Mouse (Mus musculus): ENCODE data around the gene Gata2.
"Not testable (repeated sequence)": the region's sequence is repeated elsewhere in the genome, so short reads cannot be mapped to it uniquely, and the experiment has no call there.

The Gata2 gene

GRCm38 (mm10) chr6:88193433-88194052 lies at the start of gene Gata2:
Gene Gata2, plus strand, starts transcription at chr6:88193891.
- DNase-seq (ENCODE audit: low read depth, low spot score) = no peak

GRCm38 (mm10) chr6:88145793-88146192 lies 47.9 kb upstream of the Gata2 start:
- no peak for DNase-seq (ENCODE audit: low read depth, low spot score)

DNA sequence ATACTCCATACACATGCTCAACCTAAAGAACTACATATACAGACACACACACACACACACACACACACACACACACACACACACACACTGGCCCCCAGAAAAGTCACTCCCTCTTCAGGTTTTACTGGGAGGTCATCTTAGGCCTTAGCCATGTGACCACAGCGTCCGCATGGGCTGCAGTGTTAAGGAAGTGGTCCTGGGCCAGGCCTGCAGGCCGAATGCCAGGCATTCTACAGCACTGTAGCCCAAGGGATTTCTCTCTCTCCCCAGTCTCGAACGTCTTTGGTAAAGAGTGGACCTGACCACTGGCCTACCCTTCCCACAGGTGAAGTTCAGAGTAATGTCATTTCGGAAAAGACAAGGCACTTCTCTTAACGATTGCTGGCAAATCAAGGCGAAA lies 47.1 kb upstream of the Gata2 start:
- DNase-seq (ENCODE audit: low read depth, low spot score) = no peak

- no peak for DNase-seq (ENCODE audit: low read depth, low spot score)
Measured at GRCm38 (mm10) chr6:88147411-88148003, 46.2 kb upstream of the Gata2 start.

GRCm38 (mm10) chr6:88151335-88151734 lies 42.4 kb upstream of the Gata2 start:
- peak; percentile 20 for DNase-seq (ENCODE audit: low read depth, low spot score)

- DNase-seq (ENCODE audit: low read depth, low spot score) = no peak
Measured at GRCm38 (mm10) chr6:88152127-88152705, 41.5 kb upstream of the Gata2 start.

GRCm38 (mm10) chr6:88152979-88153378 lies 40.7 kb upstream of the Gata2 start:
- no peak for DNase-seq (ENCODE audit: low read depth, low spot score)

GRCm38 (mm10) chr6:88155614-88156013 lies 38.1 kb upstream of the Gata2 start:
- not testable (repeated sequence) for DNase-seq (ENCODE audit: low read depth, low spot score)

DNA sequence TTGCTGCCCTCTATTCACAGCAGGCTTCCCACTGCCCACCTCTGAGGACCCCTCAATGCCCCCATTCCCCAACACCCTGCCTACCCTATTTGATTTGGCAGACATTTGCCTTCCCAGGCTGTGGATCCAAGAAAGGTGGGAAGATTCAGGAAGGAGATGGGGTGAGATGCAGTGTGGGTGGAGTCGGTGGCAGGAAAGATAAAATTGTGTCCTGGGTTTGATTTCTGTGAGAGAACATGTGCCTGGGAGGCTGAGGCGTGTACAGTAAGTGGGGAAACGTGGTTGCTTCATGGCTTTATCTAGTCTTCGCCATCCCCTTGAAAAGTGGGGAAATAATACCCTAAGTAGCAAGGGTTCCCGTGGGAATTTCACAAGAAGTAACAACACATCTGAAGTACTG lies 34.9 kb upstream of the Gata2 start:
- no peak for DNase-seq (ENCODE audit: low read depth, low spot score)

- no peak for DNase-seq (ENCODE audit: low read depth, low spot score)
Measured at GRCm38 (mm10) chr6:88166054-88166453, 27.6 kb upstream of the Gata2 start.

DNA sequence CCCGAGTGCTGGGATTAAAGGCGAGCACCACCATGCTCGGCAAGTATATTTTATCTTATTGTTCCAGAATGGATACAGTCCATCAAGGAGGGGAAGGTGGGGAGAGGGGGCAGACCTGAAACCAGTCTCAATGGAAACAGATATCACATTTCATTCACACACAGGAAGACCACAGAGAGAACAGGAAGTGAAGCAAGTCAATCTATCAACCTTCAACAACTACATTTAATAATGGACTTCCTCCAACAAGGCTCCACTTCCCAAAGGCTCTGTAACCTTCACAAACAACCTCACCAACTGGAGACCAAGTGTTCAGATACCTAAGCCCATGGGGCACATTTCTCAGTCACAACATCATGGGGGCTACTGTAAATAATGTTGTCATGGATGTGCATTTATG lies 19.5 kb upstream of the Gata2 start:
- DNase-seq (ENCODE audit: low read depth, low spot score) = no peak

GRCm38 (mm10) chr6:88174676-88175075 lies 19.0 kb upstream of the Gata2 start:
- no peak for DNase-seq (ENCODE audit: low read depth, low spot score)

- DNase-seq (ENCODE audit: low read depth, low spot score) = no peak
Measured at GRCm38 (mm10) chr6:88184671-88185070, 9.0 kb upstream of the Gata2 start.

GRCm38 (mm10) chr6:88188148-88188547 lies 5.5 kb upstream of the Gata2 start:
- DNase-seq (ENCODE audit: low read depth, low spot score) = no peak

DNA sequence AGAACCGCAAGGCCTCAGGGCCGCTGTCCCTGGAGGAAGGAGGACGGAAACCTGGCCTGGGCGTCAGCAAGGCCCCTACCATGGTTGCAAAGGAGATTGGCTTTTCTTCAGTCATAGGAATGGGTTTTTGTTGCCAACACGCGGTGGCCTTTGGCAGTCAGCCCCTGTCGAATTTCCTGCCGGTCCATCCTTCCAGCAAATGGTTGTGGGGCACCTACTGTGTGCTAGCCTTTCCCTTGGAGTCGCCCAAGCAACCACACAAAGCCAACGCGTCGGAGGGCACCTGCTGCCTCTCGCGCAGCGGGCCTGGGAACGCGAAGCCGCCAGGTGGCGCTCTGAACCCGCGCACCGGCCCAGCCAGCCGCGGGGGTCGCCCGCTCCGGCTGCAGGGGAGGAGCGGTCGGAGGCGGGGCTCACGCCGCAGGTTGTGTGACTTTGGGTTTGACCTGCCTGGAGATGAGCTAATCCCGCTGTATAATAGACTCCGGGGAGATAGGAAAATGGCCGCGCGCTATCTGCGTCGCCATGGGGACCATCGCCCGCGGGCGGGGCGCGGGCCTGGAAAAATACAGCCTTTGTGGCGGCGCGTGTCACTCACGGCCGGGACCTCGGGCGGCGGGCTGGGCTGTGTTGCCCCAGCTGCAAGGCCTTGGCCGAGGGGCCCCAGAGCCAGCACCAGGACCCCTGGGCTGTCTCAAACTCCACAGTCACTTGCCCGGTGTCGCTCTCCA lies 4.2 kb upstream of the Gata2 start:
- peak; percentile 80 for DNase-seq (ENCODE audit: low read depth, low spot score)

DNA sequence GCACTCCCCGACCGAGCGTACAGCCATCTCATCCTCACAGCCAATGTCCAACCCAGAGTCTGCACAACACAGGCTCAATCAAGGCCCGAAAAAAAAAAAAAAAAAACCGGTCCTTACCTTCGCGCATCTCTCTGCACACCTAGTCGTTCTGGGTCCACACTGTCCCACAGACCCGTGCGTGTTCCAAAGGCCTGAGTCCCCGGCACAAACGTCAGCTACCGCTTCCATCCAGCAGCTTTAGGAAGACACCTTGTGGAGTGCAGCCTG lies 3.7 kb upstream of the Gata2 start:
- DNase-seq (ENCODE audit: low read depth, low spot score) = no peak

- no peak for DNase-seq (ENCODE audit: low read depth, low spot score)
Measured at GRCm38 (mm10) chr6:88190310-88191023, 3.2 kb upstream of the Gata2 start.

GRCm38 (mm10) chr6:88191024-88191365 lies 2.7 kb upstream of the Gata2 start:
- no peak for DNase-seq (ENCODE audit: low read depth, low spot score)

- no peak for DNase-seq (ENCODE audit: low read depth, low spot score)
Measured at GRCm38 (mm10) chr6:88191411-88192070, 2.1 kb upstream of the Gata2 start.

- DNase-seq (ENCODE audit: low read depth, low spot score) = no peak
Measured at GRCm38 (mm10) chr6:88192756-88193155, 935 bp upstream of the Gata2 start.

DNA sequence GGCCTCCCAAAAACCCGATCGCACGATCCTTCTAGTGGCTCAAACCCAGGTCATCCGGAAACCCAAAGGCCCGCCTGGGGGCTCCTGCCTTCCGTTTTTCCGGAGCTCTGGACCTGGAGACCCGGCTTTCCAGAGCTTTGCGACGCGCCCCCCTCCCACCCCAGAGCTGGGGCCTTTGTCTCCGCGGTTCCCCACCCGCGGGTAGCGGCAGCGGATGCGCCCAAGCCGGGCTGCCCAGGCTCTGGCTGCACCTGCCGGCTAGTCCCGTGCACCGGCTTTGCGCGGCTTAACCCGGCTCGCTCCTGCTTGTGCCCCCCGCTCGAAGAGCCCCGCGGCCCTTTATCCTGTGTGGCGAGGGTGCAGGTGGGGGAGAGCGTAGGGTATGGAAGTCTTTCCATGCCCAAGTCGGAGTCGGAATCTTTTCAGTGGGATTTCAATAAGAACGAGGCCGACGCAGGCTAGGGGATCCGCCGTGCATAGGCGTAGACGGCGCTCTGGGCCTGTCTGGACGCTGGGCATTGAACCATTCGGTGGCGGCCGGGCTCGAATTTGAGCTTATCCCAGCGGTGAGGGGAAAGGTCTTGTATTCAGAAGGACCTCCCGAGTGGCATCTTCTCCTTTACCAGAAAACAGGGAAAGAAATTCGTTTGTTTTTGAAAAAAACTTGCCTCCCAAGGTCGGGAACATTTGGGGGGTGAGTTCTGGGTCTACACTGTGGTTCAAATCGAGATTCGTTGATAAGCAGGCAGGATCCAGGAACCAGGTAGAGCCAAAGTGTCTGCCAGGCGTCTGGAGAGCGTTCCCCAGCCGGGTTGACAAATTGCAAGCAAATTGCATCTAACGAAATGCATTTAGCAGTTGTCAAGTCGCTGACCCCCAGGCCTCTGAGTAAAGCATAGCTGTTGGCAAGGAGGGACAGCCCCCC lies 624 bp downstream of the Gata2 start:
- no peak for DNase-seq (ENCODE audit: low read depth, low spot score)

All from WW6 (cell line).